Mouse (Mus musculus) thymus, adult 2 months (tissue): ENCODE data around the gene Aloxe3.

Source experiments
- CTCF ChIP-seq: fragments of 200-500 bp; IDR thresholded peaks from 2 replicates; pipeline ENCODE4 v1.5.1; 2012; ENCODE audit warnings: mild to moderate bottlenecking, control low read depth, low read length, moderate library complexity, borderline replicate concordance; ENCODE audit not compliant: control insufficient read depth, poor library complexity, insufficient read depth; ENCODE audit errors: extremely low read depth
- POLR2A ChIP-seq: fragments of 200-500 bp; IDR thresholded peaks from 2 replicates; pipeline ENCODE4 v1.6.1; 2012; ENCODE audit warnings: mild to moderate bottlenecking, low read length, control low read depth, moderate library complexity; ENCODE audit not compliant: control insufficient read depth, poor library complexity, insufficient read depth; ENCODE audit errors: extremely low read depth

DNA sequence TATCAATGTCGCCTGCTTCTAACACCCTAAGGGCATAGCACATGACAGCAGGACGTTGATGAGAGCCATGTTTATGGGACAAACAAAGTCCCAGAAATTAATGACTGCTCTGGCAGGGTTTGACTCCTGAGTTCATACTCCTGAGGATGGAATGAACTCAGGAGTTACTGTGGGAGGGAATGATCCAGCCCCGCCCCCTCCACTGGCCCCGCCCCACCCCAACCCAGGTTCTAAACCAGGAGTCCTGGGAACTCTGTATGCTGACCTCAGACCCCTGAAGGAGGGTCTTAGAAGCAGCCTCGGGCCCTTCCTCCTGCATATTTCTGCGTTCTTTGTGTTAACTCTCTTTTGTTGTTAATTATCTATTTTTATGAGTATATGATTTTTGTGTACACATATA lies 40.1 kb upstream of the Aloxe3 start:
- TF ChIP-seq CTCF (no peak), POLR2A (no peak)
